Mouse (Mus musculus): ENCODE data around the gene Ociad2.

DNA sequence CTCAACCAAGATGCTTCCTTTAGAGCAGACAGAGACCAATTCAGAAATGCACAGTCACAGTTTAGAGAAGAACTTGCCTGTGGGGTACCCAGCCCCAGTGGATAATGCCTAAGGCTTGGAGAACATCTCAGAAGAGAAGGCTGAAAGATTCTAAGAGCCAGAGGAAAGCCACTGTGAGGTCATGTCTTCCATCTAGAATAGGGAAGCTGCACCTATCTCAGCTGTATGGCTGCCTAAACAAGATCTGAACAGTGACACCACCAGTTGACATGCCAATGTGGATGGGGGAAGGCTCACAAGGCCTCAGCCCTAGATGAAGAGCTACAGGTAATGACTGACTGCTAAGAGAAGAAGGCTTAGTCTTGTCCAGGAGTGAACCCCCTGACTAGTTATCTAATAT is 56.8 kb downstream of the Ociad2 start:
- TF ChIP-seq GATA1 (IDR thresholded peaks at IDR 0.05; ENCODE audit: low read length), result no peak
- TF ChIP-seq TAL1 (IDR thresholded peaks at IDR 0.05; ENCODE audit: low read length), result no peak
